In genomic region chr11:117242339-117243084, GRCm38 (mm10) we compare ENCODE assay signal across 17 mouse cellular contexts. TPM values are rescaled to one million over a fixed set of nuclear protein-coding genes. Genes with fewer than 3 reads are reported as not detected.
A peak's percentile ranks its signal among the peaks of the same experiment; 100 is the strongest.
DNase-seq lines count a peak whose midpoint lies in the region; ATAC-seq and TF ChIP-seq lines count a peak whose summit lies in the region.
"Had no signal": no experiment of that assay in that cellular context is flagged by ENCODE, and none has a peak within 500 bp of the region (broad histone marks: within the 10 kb centered on the region; RNA-seq: fewer than 3 reads in every experiment).

No protein-coding gene starts in this region.

- no peak for DNase-seq in liver, postnatal 0 days
- DNase-seq in liver, embryonic 11.5 days (ENCODE audit: low spot score) = no peak
- no peak for DNase-seq in CH12.LX (ENCODE audit: extremely low read depth)
- peak; percentile 31 for DNase-seq in splenic B cell, adult 2 months (ENCODE audit: low read depth, low spot score)
- no peak for DNase-seq in midbrain, embryonic 11.5 days (ENCODE audit: low spot score, missing footprints)
- DNase-seq in layer of hippocampus, adult 11-12 months (ENCODE audit: low spot score) = no peak
- DNase-seq: adrenal gland, postnatal 25 days; cerebellum, adult 2 months; gastrocnemius, postnatal 25 days; liver, embryonic 13.5 days; right cerebral cortex, postnatal 4 days had no signal

- TF ChIP-seq POLR2A in CH12.LX (IDR thresholded peaks at IDR 0.05; ENCODE audit: low read depth, low read length) = no peak

- no peak overlapping the region for H3K4me3 ChIP-seq in liver, postnatal 0 days (ENCODE audit: low read depth, low read length)
- H3K4me3 ChIP-seq in liver, embryonic 11.5 days (ENCODE audit: low read depth, low read length) = no peak overlapping the region
- no peak overlapping the region for H3K4me3 ChIP-seq in CH12.LX (replicated peaks in 1 of 3; ENCODE audit: low read depth in 2 of 3, low read length in 2 of 3, poor library complexity in 1 of 3)
- no peak overlapping the region for H3K4me3 ChIP-seq in midbrain, embryonic 11.5 days (ENCODE audit: low read depth, low read length)
- H3K4me3 ChIP-seq: embryonic facial prominence, embryonic 13.5 days; hindbrain, embryonic 10.5 days; kidney, embryonic 15.5 days; liver, embryonic 13.5 days; midbrain, embryonic 12.5 days; neural tube, embryonic 15.5 days had no signal

- no peak for TF ChIP-seq CTCF in liver, postnatal 0 days (IDR thresholded peaks at IDR 0.05; ENCODE audit: low read depth)
- TF ChIP-seq CTCF in CH12.LX (conservative IDR thresholded peaks at IDR 0.05 in 1 of 2, IDR thresholded peaks at IDR 0.05 in 1 of 2; ENCODE audit: low read depth in 2 of 2, low read length in 2 of 2) = no peak

- dilution Hi-C loops in CH12.LX (cut with MboI; ENCODE audit: extremely low pct_ligation_motif_present, extremely low pct_unique_long_range_greater_than_20kb, low sequenced_read_pairs) = loop anchor here (25.0 kb wide), 1 partner anchor 120 kb away; no protein-coding TSS in a partner anchor

- no peaks in the 10 kb centered on the region for H3K79me2 ChIP-seq in CH12.LX (replicated peaks; ENCODE audit: control insufficient read depth, extremely low read depth, insufficient read depth, poor library complexity, severe bottlenecking)

- in situ Hi-C loops in CH12.LX (cut with MboI; ENCODE audit: low pct_ligation_motif_present, low pct_unique_long_range_greater_than_20kb, low sequenced_read_pairs) = no loop called here

- H3K4me2 ChIP-seq in liver, postnatal 0 days (ENCODE audit: low read depth, low read length) = no peak overlapping the region
- H3K4me2 ChIP-seq in liver, embryonic 11.5 days = no peak overlapping the region
- H3K4me2 ChIP-seq in CH12.LX (ENCODE audit: insufficient read depth, low read depth, poor library complexity, severe bottlenecking) = no peak overlapping the region
- H3K4me2 ChIP-seq in midbrain, embryonic 11.5 days = no peak overlapping the region
- H3K4me2 ChIP-seq: embryonic facial prominence, embryonic 13.5 days; kidney, embryonic 15.5 days; liver, embryonic 13.5 days; midbrain, embryonic 12.5 days; neural tube, embryonic 15.5 days had no signal

- WGBS in liver, postnatal 0 days (ENCODE audit: insufficient replicate concordance) = 47% methylated on average over 10 of the region's 10 CpGs
- WGBS in liver, embryonic 11.5 days = 54% methylated on average over 10 of the region's 10 CpGs
- 90% methylated on average over 10 of the region's 10 CpGs for WGBS in midbrain, embryonic 11.5 days

- no peak overlapping the region for H3K9ac ChIP-seq in liver, postnatal 0 days (replicated peaks)
- no peak overlapping the region for H3K9ac ChIP-seq in liver, embryonic 11.5 days (ENCODE audit: low read depth, low read length)
- H3K9ac ChIP-seq in CH12.LX (ENCODE audit: insufficient read depth, low read depth) = no peak overlapping the region
- H3K9ac ChIP-seq in midbrain, embryonic 11.5 days (ENCODE audit: low read length) = no peak overlapping the region
- H3K9ac ChIP-seq: embryonic facial prominence, embryonic 13.5 days; kidney, embryonic 15.5 days; liver, embryonic 13.5 days; neural tube, embryonic 15.5 days had no signal

- no peak for ATAC-seq in liver, postnatal 0 days
- no peak for ATAC-seq in liver, embryonic 11.5 days (replicated peaks; ENCODE audit: low FRiP score)
- ATAC-seq in granulocyte monocyte progenitor cell, adult 5-6 weeks (replicated peaks; ENCODE audit: poor library complexity, severe bottlenecking) = peak; percentile 21; the same call in 1 of the 2 replicates
- no peak for ATAC-seq in midbrain, embryonic 11.5 days (ENCODE audit: low FRiP score)

- 0 out of 2 replicates have a peak, but pooled peaks have one; percentile 30 for TF ChIP-seq EP300 in liver, postnatal 0 days (IDR thresholded peaks at IDR 0.05; ENCODE audit: low read depth)
- TF ChIP-seq EP300 in CH12.LX (IDR thresholded peaks at IDR 0.05; ENCODE audit: low read length) = no peak

- H3K27me3 ChIP-seq in liver, postnatal 0 days (ENCODE audit: insufficient read depth, low read length) = no peaks in the 10 kb centered on the region
- H3K27me3 ChIP-seq in liver, embryonic 11.5 days (replicated peaks; ENCODE audit: control insufficient read depth, insufficient read depth, low read length) = no peaks in the 10 kb centered on the region
- no peaks in the 10 kb centered on the region for H3K27me3 ChIP-seq in CH12.LX (replicated peaks)
- H3K27me3 ChIP-seq in splenic B cell, adult 2 months (ENCODE audit: control insufficient read depth, insufficient read depth, low read length, poor library complexity, severe bottlenecking) = no peaks in the 10 kb centered on the region
- H3K27me3 ChIP-seq in midbrain, embryonic 11.5 days (ENCODE audit: control insufficient read depth, insufficient read depth, low read length) = no peaks in the 10 kb centered on the region
- H3K27me3 ChIP-seq: embryonic facial prominence, embryonic 13.5 days; kidney, embryonic 15.5 days; liver, embryonic 13.5 days; midbrain, embryonic 12.5 days; neural tube, embryonic 15.5 days had no signal

- H3K27ac ChIP-seq in liver, postnatal 0 days (ENCODE audit: low read depth) = no peak overlapping the region
- no peak overlapping the region for H3K27ac ChIP-seq in liver, embryonic 11.5 days (ENCODE audit: low read depth, low read length)
- H3K27ac ChIP-seq in CH12.LX (ENCODE audit: insufficient read depth, low read depth) = no peak overlapping the region
- no peak overlapping the region for H3K27ac ChIP-seq in midbrain, embryonic 11.5 days (ENCODE audit: low read depth, low read length)
- H3K27ac ChIP-seq: embryonic facial prominence, embryonic 13.5 days; hindbrain, embryonic 10.5 days; kidney, embryonic 15.5 days; liver, embryonic 13.5 days; midbrain, embryonic 12.5 days; neural tube, embryonic 15.5 days had no signal

- TF ChIP-seq RAD21 in CH12.LX (IDR thresholded peaks at IDR 0.05; ENCODE audit: low read depth, low read length) = no peak

- H3K4me1 ChIP-seq in liver, postnatal 0 days (ENCODE audit: insufficient read depth) = peaks cover 6% of the 10 kb centered on the region; the same call in 1 of the 2 replicates
- H3K4me1 ChIP-seq in liver, embryonic 11.5 days (replicated peaks; ENCODE audit: control insufficient read depth, insufficient read depth, low read length) = peaks cover 4% of the 10 kb centered on the region; the same call in 1 of the 2 replicates
- H3K4me1 ChIP-seq in CH12.LX (ENCODE audit: control insufficient read depth in 1 of 2, insufficient read depth in 2 of 2) = peaks cover 34 to 77% of the 10 kb centered on the region in 2 experiments
- H3K4me1 ChIP-seq in midbrain, embryonic 11.5 days (ENCODE audit: control insufficient read depth, insufficient read depth, low read length) = no peaks in the 10 kb centered on the region
- H3K4me1 ChIP-seq: midbrain, embryonic 12.5 days had no signal

- no peaks in the 10 kb centered on the region for H3K36me3 ChIP-seq in liver, postnatal 0 days (replicated peaks; ENCODE audit: insufficient read depth, low read length)
- no peaks in the 10 kb centered on the region for H3K36me3 ChIP-seq in liver, embryonic 11.5 days (ENCODE audit: control insufficient read depth, insufficient read depth, low read length)
- no peaks in the 10 kb centered on the region for H3K36me3 ChIP-seq in CH12.LX (replicated peaks in 1 of 2; ENCODE audit: control insufficient read depth in 1 of 2, insufficient read depth in 1 of 2, low read length in 1 of 2)
- no peaks in the 10 kb centered on the region for H3K36me3 ChIP-seq in splenic B cell, adult 2 months (ENCODE audit: control insufficient read depth, insufficient read depth, low read length, poor library complexity, severe bottlenecking)
- H3K36me3 ChIP-seq in midbrain, embryonic 11.5 days (ENCODE audit: control insufficient read depth, insufficient read depth, low read length) = no peaks in the 10 kb centered on the region
- H3K36me3 ChIP-seq: embryonic facial prominence, embryonic 13.5 days; hindbrain, embryonic 10.5 days; kidney, embryonic 15.5 days; liver, embryonic 13.5 days; midbrain, embryonic 12.5 days; neural tube, embryonic 15.5 days had no signal

- H3K9me3 ChIP-seq in liver, postnatal 0 days (ENCODE audit: low read length) = no peaks in the 10 kb centered on the region
- H3K9me3 ChIP-seq in liver, embryonic 11.5 days (ENCODE audit: control insufficient read depth, low read length) = no peaks in the 10 kb centered on the region
- H3K9me3 ChIP-seq in CH12.LX (replicated peaks; ENCODE audit: low read length) = no peaks in the 10 kb centered on the region
- H3K9me3 ChIP-seq in midbrain, embryonic 11.5 days (ENCODE audit: control insufficient read depth, low read length) = no peaks in the 10 kb centered on the region
- H3K9me3 ChIP-seq: embryonic facial prominence, embryonic 13.5 days; hindbrain, embryonic 10.5 days; kidney, embryonic 15.5 days; liver, embryonic 13.5 days; midbrain, embryonic 12.5 days; neural tube, embryonic 15.5 days had no signal

TF ChIP-seq in CH12.LX, 34 proteins besides CTCF, POLR2A, EP300 and RAD21:
- TF ChIP-seq TBP (conservative IDR thresholded peaks at IDR 0.05; ENCODE audit: low read depth, low read length) (0 out of 2 replicates have a peak, but pooled peaks have one; percentile 35), JUN (IDR thresholded peaks at IDR 0.05; ENCODE audit: insufficient read depth, low read depth, low read length) (no peak), POLR2AphosphoS2 (IDR thresholded peaks at IDR 0.05; ENCODE audit: low read depth, low read length) (no peak)

RNA-seq across cellular contexts. Expression of gene Sept9, which starts 43.1 kb away (rescaled TPM):
- polyA plus RNA-seq in liver, postnatal 0 days (2015; fragmentation: Nextera tagmentation; extraction: Ambion mirVana) = 30.8 and 34.5 TPM in 2 replicates
- polyA plus RNA-seq in liver, embryonic 11.5 days (2014; fragmentation: Nextera tagmentation; extraction: Ambion mirVana) = 111 and 117 TPM in 2 replicates
- total RNA-seq in CH12.LX (2012; rRNA removed) = 118 and 128 TPM in 2 replicates
- total RNA-seq in CH12.LX (2014; rRNA removed) = 47.6 and 48.6 TPM in 2 replicates
- 102 and 110 TPM in 2 replicates for polyA plus RNA-seq in CH12.LX (2012; ENCODE audit: insufficient read length, low read depth)
- total RNA-seq in granulocyte monocyte progenitor cell, adult 5-6 weeks (2014; fragmentation: Nextera tagmentation) = 139 and 145 TPM in 2 replicates
- 124 and 141 TPM in 2 replicates for total RNA-seq in granulocyte monocyte progenitor cell, adult 5-6 weeks (2017)
- polyA plus RNA-seq in midbrain, embryonic 11.5 days (2014; fragmentation: Nextera tagmentation; extraction: Ambion mirVana) = 146 and 152 TPM in 2 replicates
